Mouse (Mus musculus) myocyte (in vitro differentiated cells): ENCODE data around the gene Gng2.
"Not testable (repeated sequence)": the region's sequence is repeated elsewhere in the genome, so short reads cannot be mapped to it uniquely, and the experiment has no call there.

Source experiments
- E2F4 ChIP-seq: IDR thresholded peaks from one replicate; pipeline ENCODE4 v1.6.1; 2011; ENCODE audit warnings: mild to moderate bottlenecking, control low read depth, moderate library complexity; ENCODE audit not compliant: insufficient read depth
- MAX ChIP-seq: IDR thresholded peaks from one replicate; pipeline ENCODE4 v1.6.1; 2011; ENCODE audit warnings: low read depth, mild to moderate bottlenecking, control low read depth
- MYOD1 ChIP-seq, 3 experiments: IDR thresholded peaks; one replicate each; pipeline ENCODE4 v1.6.1; 2011; ENCODE audit warnings: control low read depth in 2 of 3, low read depth in 2 of 3, mild to moderate bottlenecking in 2 of 3, moderate library complexity in 1 of 3; ENCODE audit not compliant: insufficient read length in 2 of 3, control insufficient read depth in 1 of 3
- MYOG ChIP-seq, 3 experiments: IDR thresholded peaks; one replicate each; pipeline ENCODE4 v1.6.1; 2011; ENCODE audit warnings: control low read depth in 2 of 3, low read depth in 2 of 3, mild to moderate bottlenecking in 2 of 3; ENCODE audit not compliant: insufficient read length in 2 of 3, control insufficient read depth in 1 of 3, insufficient read depth in 1 of 3
- POLR2A ChIP-seq: IDR thresholded peaks from one replicate; pipeline ENCODE4 v1.6.1; 2011; ENCODE audit warnings: low read depth, mild to moderate bottlenecking, control low read depth, moderate library complexity; ENCODE audit not compliant: insufficient read length
- TCF12 ChIP-seq: IDR thresholded peaks from one replicate; pipeline ENCODE4 v1.6.1; 2011; ENCODE audit warnings: mild to moderate bottlenecking, control low read depth; ENCODE audit not compliant: poor library complexity, insufficient read depth, severe bottlenecking
- USF1 ChIP-seq: IDR thresholded peaks from one replicate; pipeline ENCODE4 v1.6.1; 2011; ENCODE audit warnings: low read depth, mild to moderate bottlenecking, control low read depth, moderate library complexity

DNA sequence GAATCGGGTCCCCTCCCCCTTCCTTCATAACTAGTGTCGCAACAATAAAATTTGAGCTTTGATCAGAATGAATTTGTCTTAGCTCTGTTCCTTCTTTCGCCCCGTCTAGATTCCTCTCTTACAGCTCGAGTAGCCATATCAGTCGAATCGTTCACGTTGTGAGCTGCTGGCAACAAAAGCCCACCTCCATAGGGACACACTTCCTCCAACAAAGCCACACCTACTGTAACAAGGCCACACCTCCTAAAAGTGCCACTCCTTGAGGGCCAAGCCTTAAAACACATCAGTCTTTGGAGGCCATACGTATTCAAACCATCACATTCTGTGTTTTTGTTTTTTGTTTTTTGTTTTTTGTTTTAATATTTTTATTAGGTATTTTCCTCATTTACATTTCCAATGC is 112.3 kb downstream of the Gng2 start:
- TF ChIP-seq POLR2A; TCF12; USF1; MYOG (IDR thresholded peaks at IDR 0.05; ENCODE audit: control insufficient read depth in 1 of 3, insufficient read depth in 1 of 3, insufficient read length in 2 of 3, low read depth in 2 of 3); E2F4; MAX; MYOD1 (IDR thresholded peaks at IDR 0.05; ENCODE audit: control insufficient read depth in 1 of 3, insufficient read length in 2 of 3, low read depth in 2 of 3): not testable (repeated sequence)
